Mouse (Mus musculus) spleen, adult 2 months (tissue): Measurements from ENCODE around the gene Tgfbrap1. TPM values are rescaled to one million over a fixed set of nuclear protein-coding genes. Genes with fewer than 3 reads are reported as not detected.

Experiments used
- DNase-seq, 2 experiments: peaks; one replicate each; pipeline versions ENCODE4 v3.0.0 to v3.0.0-alpha.2; 2012 to 2021; ENCODE audit warnings: low spot score in 2 of 2, low read depth in 1 of 2
- H3K27ac ChIP-seq: fragments of 200-500 bp; 2 replicates; pipeline ENCODE4 v1.5.1; 2012; ENCODE audit warnings: low read length, inconsistent platforms; ENCODE audit not compliant: insufficient read depth
- H3K27me3 ChIP-seq: fragments of 200-500 bp; 2 replicates; pipeline ENCODE4 v1.6.1; 2012; ENCODE audit warnings: mild to moderate bottlenecking, moderate library complexity, low read length, inconsistent platforms; ENCODE audit not compliant: control insufficient read depth, insufficient read depth
- H3K36me3 ChIP-seq: fragments of 200-500 bp; 2 replicates; pipeline ENCODE4 v1.6.1; 2012; ENCODE audit warnings: mild to moderate bottlenecking, low read length, inconsistent platforms; ENCODE audit not compliant: control insufficient read depth, insufficient read depth
- H3K4me1 ChIP-seq: fragments of 200-500 bp; 2 replicates; pipeline ENCODE4 v1.6.1; 2011; ENCODE audit warnings: inconsistent platforms; ENCODE audit not compliant: control insufficient read depth, insufficient read depth, insufficient read length
- H3K4me3 ChIP-seq: fragments of 200-500 bp; 2 replicates; pipeline ENCODE4 v1.5.1; 2011; ENCODE audit warnings: mild to moderate bottlenecking, inconsistent platforms; ENCODE audit not compliant: insufficient read depth, insufficient read length; ENCODE audit errors: extremely low read depth
- CTCF ChIP-seq: fragments of 200-500 bp; IDR thresholded peaks from 2 replicates; pipeline ENCODE4 v1.5.1; 2011; ENCODE audit warnings: mild to moderate bottlenecking, inconsistent platforms; ENCODE audit not compliant: insufficient read depth, insufficient read length, insufficient replicate concordance; ENCODE audit errors: extremely low read depth
- POLR2A ChIP-seq: fragments of 200-500 bp; IDR thresholded peaks from 2 replicates; pipeline ENCODE4 v1.6.1; 2011; ENCODE audit warnings: low read depth, low read length, inconsistent platforms
- WGBS: fragments of 180-500 bp; shearing (Covaris S2); methylation state at CpG from one replicate; pipeline ENCODE4 v1.1.7; 2018; 5-methylcytosine and 5-hydroxymethylcytosine counted together
- polyA plus RNA-seq: library from polyadenylated mRNA; depleted of rRNA; stranded (reverse); fragments of >200 nt; gene quantifications from 2 replicates; pipeline ENCODE4 v1.2.3, GENCODE M21; 2012; rRNA removed

Gene Tgfbrap1
- polyA plus RNA-seq = 13.4 and 15.2 TPM in 2 replicates

GRCm38 (mm10) chr1:43098031-43098984, at the start of gene Tgfbrap1, which contains the start of gene AI597479:
Gene Tgfbrap1, minus strand, starts transcription at chr1:43098637.
Gene AI597479, plus strand, starts transcription at chr1:43098710.
- no peaks in the 10 kb centered on the region; the same call in 1 of the 2 replicates for H3K4me1 ChIP-seq
- TF ChIP-seq POLR2A (peak; percentile 61), CTCF (no peak)
- H3K27me3 ChIP-seq = no peaks in the 10 kb centered on the region
- peak within 1 kb of the TSS; percentile 74 for H3K4me3 ChIP-seq
- WGBS = 1% methylated on average over 57 of the region's 57 CpGs
- H3K36me3 ChIP-seq = no peaks in the 10 kb centered on the region
- peak within 1 kb of the TSS; percentile 91 for H3K27ac ChIP-seq
- DNase-seq = peak; percentile 68 to 81

- WGBS = 81% methylated on average over 2 of the region's 2 CpGs
- H3K27me3 ChIP-seq = no peaks in the 10 kb centered on the region; the same call in 1 of the 2 replicates
- TF ChIP-seq POLR2A (no peak), CTCF (no peak)
- no peaks in the 10 kb centered on the region for H3K36me3 ChIP-seq
- no peak overlapping the region for H3K27ac ChIP-seq
- no peaks in the 10 kb centered on the region for H3K4me1 ChIP-seq
- no peak overlapping the region for H3K4me3 ChIP-seq
- no peak for DNase-seq
Measured at GRCm38 (mm10) chr1:43147474-43147873, 49.0 kb upstream of the Tgfbrap1 start.

GRCm38 (mm10) chr1:43145388-43145787, 47.0 kb upstream of the Tgfbrap1 start:
- H3K4me3 ChIP-seq = no peak overlapping the region
- H3K27ac ChIP-seq = no peak overlapping the region
- 77% methylated on average over 6 of the region's 6 CpGs for WGBS
- H3K27me3 ChIP-seq = no peaks in the 10 kb centered on the region
- no peaks in the 10 kb centered on the region for H3K36me3 ChIP-seq
- TF ChIP-seq CTCF = no peak
- no peak for TF ChIP-seq POLR2A
- DNase-seq = no peak
- no peaks in the 10 kb centered on the region for H3K4me1 ChIP-seq

- DNase-seq = no peak
- Histone ChIP-seq H3K27me3 (no peaks in the 10 kb centered on the region), H3K36me3 (no peaks in the 10 kb centered on the region), H3K27ac (no peak overlapping the region), H3K4me1 (no peaks in the 10 kb centered on the region), H3K4me3 (no peak overlapping the region)
- WGBS = 84% methylated on average over 8 of the region's 8 CpGs
- TF ChIP-seq CTCF = no peak
Measured at GRCm38 (mm10) chr1:43144338-43144906, 46.0 kb upstream of the Tgfbrap1 start.

GRCm38 (mm10) chr1:43143791-43144190, 45.4 kb upstream of the Tgfbrap1 start:
- TF ChIP-seq POLR2A (no peak), CTCF (no peak)
- Histone ChIP-seq H3K27ac (no peak overlapping the region), H3K27me3 (no peaks in the 10 kb centered on the region), H3K36me3 (no peaks in the 10 kb centered on the region), H3K4me3 (no peak overlapping the region), H3K4me1 (no peaks in the 10 kb centered on the region)
- WGBS = 92% methylated on average over 4 of the region's 4 CpGs
- DNase-seq = no peak

- DNase-seq = no peak
- no peaks in the 10 kb centered on the region for H3K36me3 ChIP-seq
- no peaks in the 10 kb centered on the region for H3K4me1 ChIP-seq
- WGBS = 84% methylated on average over 4 of the region's 4 CpGs
- TF ChIP-seq CTCF = no peak
- no peak for TF ChIP-seq POLR2A
- no peak overlapping the region for H3K27ac ChIP-seq
- no peaks in the 10 kb centered on the region for H3K27me3 ChIP-seq
- no peak overlapping the region for H3K4me3 ChIP-seq
Measured at GRCm38 (mm10) chr1:43143284-43143683, 44.8 kb upstream of the Tgfbrap1 start.
